Mouse (Mus musculus) MEL (cell line): ENCODE measurements around the gene Tmem41a. TPM values are rescaled to one million over a fixed set of nuclear protein-coding genes. Genes with fewer than 3 reads are reported as not detected.

ENCODE experiments used
- DNase-seq: peaks from one replicate; pipeline ENCODE4 v3.0.0; 2011; ENCODE audit warnings: low read depth, low spot score
- H3K27ac ChIP-seq: 2 replicates; pipeline ENCODE4 v1.5.1; 2012; ENCODE audit warnings: low read depth, mild to moderate bottlenecking, control low read depth, low read length, moderate library complexity; ENCODE audit not compliant: control insufficient read depth
- H3K27me3 ChIP-seq, 2 experiments: fragments of 150-350 bp in 1 of 2; sonication (generic) in 1 of 2; 2 replicates each; pipeline ENCODE4 v1.6.1; 2012; ENCODE audit warnings: low read length in 2 of 2, mild to moderate bottlenecking in 2 of 2, improper control_type of control experiment in 1 of 2, moderate library complexity in 1 of 2; ENCODE audit not compliant: insufficient read depth in 2 of 2, control insufficient read depth in 1 of 2
- H3K36me3 ChIP-seq, 2 experiments: 2 replicates each; pipeline ENCODE4 v1.6.1; 2012 to 2014; ENCODE audit warnings: low read length in 2 of 2, improper control_type of control experiment in 1 of 2, inconsistent platforms in 1 of 2, mild to moderate bottlenecking in 1 of 2; ENCODE audit not compliant: insufficient read depth in 2 of 2, control insufficient read depth in 1 of 2
- H3K4me1 ChIP-seq, 2 experiments: fragments of 150-350 bp in 1 of 2; sonication (generic) in 1 of 2; 2 replicates each; pipeline ENCODE4 v1.6.1; 2012; ENCODE audit warnings: low read length in 2 of 2, improper control_type of control experiment in 1 of 2, mild to moderate bottlenecking in 1 of 2; ENCODE audit not compliant: insufficient read depth in 2 of 2, control insufficient read depth in 1 of 2
- H3K4me3 ChIP-seq, 2 experiments: fragments of 150-350 bp in 1 of 2; sonication (generic) in 1 of 2; 2 replicates each; pipeline ENCODE4 v1.5.1; 2012; ENCODE audit warnings: low read depth in 2 of 2, low read length in 2 of 2, mild to moderate bottlenecking in 2 of 2, moderate library complexity in 2 of 2, control low read depth in 1 of 2, improper control_type of control experiment in 1 of 2; ENCODE audit not compliant: control insufficient read depth in 1 of 2, insufficient read depth in 1 of 2
- H3K79me2 ChIP-seq: 2 replicates; pipeline ENCODE4 v1.6.1; 2012; ENCODE audit warnings: mild to moderate bottlenecking, low read length, moderate library complexity; ENCODE audit not compliant: control insufficient read depth, poor library complexity, insufficient read depth
- H3K9ac ChIP-seq: 2 replicates; pipeline ENCODE4 v1.6.1; 2012; ENCODE audit warnings: low read depth, mild to moderate bottlenecking, control low read depth, low read length, moderate library complexity; ENCODE audit not compliant: control insufficient read depth, poor library complexity, severe bottlenecking
- H3K9me3 ChIP-seq: fragments of 150-350 bp; sonication (generic); replicated peaks from 2 replicates; pipeline ENCODE4 v1.6.1; 2012; ENCODE audit warnings: mild to moderate bottlenecking, low read length, improper control_type of control experiment, moderate library complexity; ENCODE audit not compliant: insufficient read depth
- BHLHE40 ChIP-seq: IDR thresholded peaks from 2 replicates; pipeline ENCODE4 v1.6.1; 2012; ENCODE audit warnings: low read depth, mild to moderate bottlenecking, inconsistent platforms, low read length, improper control_type of control experiment, borderline replicate concordance
- CHD2 ChIP-seq: IDR thresholded peaks from 2 replicates; pipeline ENCODE4 v1.6.1; 2011; ENCODE audit warnings: low read length, improper control_type of control experiment
- CTCF ChIP-seq, 3 experiments: IDR thresholded peaks in 2 of 3; conservative IDR thresholded peaks in 1 of 3; 2 replicates each; pipeline ENCODE4 v1.5.1; 2011 to 2012; ENCODE audit warnings: low read length in 3 of 3, low read depth in 2 of 3, mild to moderate bottlenecking in 2 of 3, improper control_type of control experiment in 1 of 3, inconsistent platforms in 1 of 3, mixed read lengths in 1 of 3, moderate library complexity in 1 of 3; ENCODE audit not compliant: control insufficient read depth in 1 of 3, insufficient read depth in 1 of 3, poor library complexity in 1 of 3, severe bottlenecking in 1 of 3
- E2F4 ChIP-seq: IDR thresholded peaks from 2 replicates; pipeline ENCODE4 v1.6.1; 2011; ENCODE audit warnings: low read depth, low read length, improper control_type of control experiment, borderline replicate concordance
- ELF1 ChIP-seq: IDR thresholded peaks from 2 replicates; pipeline ENCODE4 v1.6.1; 2014; ENCODE audit warnings: low read depth, mild to moderate bottlenecking, inconsistent platforms, low read length, improper control_type of control experiment, moderate library complexity
- ETS1 ChIP-seq: IDR thresholded peaks from 2 replicates; pipeline ENCODE4 v1.6.1; 2012; ENCODE audit warnings: low read depth, mild to moderate bottlenecking, inconsistent platforms, low read length, improper control_type of control experiment, moderate library complexity
- GABPA ChIP-seq: IDR thresholded peaks from 2 replicates; pipeline ENCODE4 v1.6.1; 2012; ENCODE audit warnings: low read depth, mild to moderate bottlenecking, inconsistent platforms, low read length, improper control_type of control experiment, moderate library complexity
- GATA1 ChIP-seq: IDR thresholded peaks from 2 replicates; pipeline ENCODE4 v1.6.1; 2011; ENCODE audit warnings: low read depth, low read length, improper control_type of control experiment
- JUND ChIP-seq: IDR thresholded peaks from 2 replicates; pipeline ENCODE4 v1.6.1; 2011; ENCODE audit warnings: low read depth, mild to moderate bottlenecking, improper control_type of control experiment, low read length
- MYB ChIP-seq: IDR thresholded peaks from 2 replicates; pipeline ENCODE4 v1.6.1; 2011; ENCODE audit warnings: mild to moderate bottlenecking, low read depth, low read length, improper control_type of control experiment
- MYC ChIP-seq: IDR thresholded peaks from 2 replicates; pipeline ENCODE4 v1.6.1; 2011; ENCODE audit warnings: low read depth, mild to moderate bottlenecking, low read length, improper control_type of control experiment, moderate library complexity
- NRF1 ChIP-seq: IDR thresholded peaks from 2 replicates; pipeline ENCODE4 v1.6.1; 2014; ENCODE audit warnings: low read depth, mild to moderate bottlenecking, inconsistent platforms, low read length, improper control_type of control experiment, moderate library complexity; ENCODE audit not compliant: poor library complexity, insufficient read depth, severe bottlenecking
- POLR2AphosphoS2 ChIP-seq: IDR thresholded peaks from 2 replicates; pipeline ENCODE4 v1.6.1; 2011; ENCODE audit warnings: low read length, improper control_type of control experiment
- POLR2AphosphoS5 ChIP-seq: IDR thresholded peaks from 2 replicates; pipeline ENCODE4 v1.6.1; 2012; ENCODE audit warnings: low read depth, borderline replicate concordance, mild to moderate bottlenecking, inconsistent platforms, low read length, moderate library complexity, mixed read lengths
- RAD21 ChIP-seq: IDR thresholded peaks from 2 replicates; pipeline ENCODE4 v1.6.1; 2011; ENCODE audit warnings: mild to moderate bottlenecking, low read depth, low read length, improper control_type of control experiment
- SIN3A ChIP-seq: IDR thresholded peaks from 2 replicates; pipeline ENCODE4 v1.6.1; 2012; ENCODE audit warnings: low read length, improper control_type of control experiment, inconsistent platforms
- TAL1 ChIP-seq: IDR thresholded peaks from 2 replicates; pipeline ENCODE4 v1.6.1; 2012; ENCODE audit warnings: mild to moderate bottlenecking, inconsistent platforms, low read length, moderate library complexity, mixed read lengths
- TBP ChIP-seq: IDR thresholded peaks from 2 replicates; pipeline ENCODE4 v1.8.0; 2011; ENCODE audit warnings: low read depth, low read length, improper control_type of control experiment
- UBTF ChIP-seq: IDR thresholded peaks from 2 replicates; pipeline ENCODE4 v1.6.1; 2012; ENCODE audit warnings: low read depth, mild to moderate bottlenecking, inconsistent platforms, low read length, improper control_type of control experiment, moderate library complexity, borderline replicate concordance; ENCODE audit not compliant: insufficient read depth
- USF1 ChIP-seq: IDR thresholded peaks from 2 replicates; pipeline ENCODE4 v1.6.1; 2014; ENCODE audit warnings: low read depth, mild to moderate bottlenecking, inconsistent platforms, low read length, improper control_type of control experiment, moderate library complexity
- ZKSCAN1 ChIP-seq: IDR thresholded peaks from 2 replicates; pipeline ENCODE4 v1.6.1; 2012; ENCODE audit warnings: low read depth, mild to moderate bottlenecking, inconsistent platforms, low read length, improper control_type of control experiment, moderate library complexity
- ZMIZ1 ChIP-seq: IDR thresholded peaks from 2 replicates; pipeline ENCODE4 v1.6.1; 2012; ENCODE audit warnings: low read depth, mild to moderate bottlenecking, inconsistent platforms, low read length, improper control_type of control experiment, moderate library complexity
- polyA plus RNA-seq, 2 experiments: library from polyadenylated mRNA; stranded (reverse) in 1 of 2; unstranded in 1 of 2; fragments of >175 nt in 1 of 2; fragments of >200 nt in 1 of 2; gene quantifications; 2 replicates each; pipeline versions ENCODE4 v1.2.1 to v1.2.4; 2012; ENCODE audit warnings: low replicate concordance in 2 of 2, low read depth in 1 of 2; ENCODE audit not compliant: insufficient read length in 2 of 2, insufficient read depth in 1 of 2, missing spikeins in 1 of 2
- total RNA-seq: library from RNA; depleted of rRNA; stranded (reverse); fragments of 300-350 nt; gene quantifications from 2 replicates; pipeline ENCODE4 v1.2.3, GENCODE M21; 2012

The Tmem41a gene
- total and polyA plus RNA-seq, 3 experiments = 32.9 to 50.3 TPM; not detected in 1

DNA sequence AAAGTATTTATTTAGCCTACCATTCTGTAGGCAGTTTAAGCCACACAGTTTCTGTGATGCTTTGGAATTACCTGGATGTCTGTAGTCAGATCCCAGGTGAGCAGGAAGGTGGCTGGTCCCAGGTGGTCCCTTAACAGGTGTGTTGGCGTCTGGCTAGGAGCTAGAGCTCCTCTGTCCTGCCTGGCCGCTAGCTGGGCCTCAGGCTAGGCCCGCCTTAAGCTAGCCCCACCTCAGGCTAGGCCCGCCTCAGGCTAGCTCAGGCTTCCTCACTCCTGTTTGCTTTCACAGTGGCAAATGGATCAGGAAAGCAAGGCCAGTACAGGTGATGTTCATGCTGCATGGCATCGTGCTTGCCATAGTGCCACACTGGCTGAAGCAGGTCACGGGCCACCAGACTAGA lies 40.5 kb downstream of the Tmem41a start:
- Histone ChIP-seq H3K27me3 (no peaks in the 10 kb centered on the region), H3K36me3 (no peaks in the 10 kb centered on the region), H3K4me3 (no peak overlapping the region), H3K27ac (no peak overlapping the region), H3K79me2 (no peaks in the 10 kb centered on the region), H3K9me3 (no peaks in the 10 kb centered on the region), H3K4me1 (no peaks in the 10 kb centered on the region), H3K9ac (no peak overlapping the region)
- no peak for DNase-seq
- TF ChIP-seq ZMIZ1 = no peak
- no peak for TF ChIP-seq GABPA
- no peak for TF ChIP-seq POLR2AphosphoS2
- no peak for TF ChIP-seq RAD21
- no peak for TF ChIP-seq ELF1
- TF ChIP-seq JUND = no peak
- no peak for TF ChIP-seq SIN3A
- no peak for TF ChIP-seq BHLHE40
- TF ChIP-seq USF1 = no peak
- TF ChIP-seq GATA1 = no peak
- TF ChIP-seq CHD2 = no peak
- no peak for TF ChIP-seq E2F4
- TF ChIP-seq MYB = no peak
- no peak for TF ChIP-seq MYC
- TF ChIP-seq NRF1 = no peak
- TF ChIP-seq ZKSCAN1 = no peak

DNA sequence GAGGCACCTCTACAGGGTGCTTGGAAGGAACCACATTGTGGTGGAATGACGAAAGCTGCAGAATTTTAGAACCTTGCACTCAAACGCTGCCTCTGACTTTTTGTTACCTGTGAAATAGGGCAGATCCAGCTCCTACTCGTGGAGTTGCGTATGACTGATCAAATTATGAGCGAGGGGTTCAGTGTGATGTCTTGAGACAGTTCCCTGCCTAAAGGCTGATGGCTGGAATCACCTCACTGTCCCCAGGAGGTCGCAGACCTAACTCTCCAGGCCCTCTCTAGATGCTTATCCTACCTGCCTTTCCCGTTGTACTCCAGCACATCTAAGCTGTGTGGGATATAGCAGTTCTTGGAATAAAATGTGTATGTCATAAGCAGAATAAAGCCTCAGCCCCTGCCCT lies 41.4 kb downstream of the Tmem41a start:
- no peaks in the 10 kb centered on the region for H3K9me3 ChIP-seq

More for the DNA sequence above, 41.4 kb downstream of the Tmem41a start:
- no peak overlapping the region for H3K4me3 ChIP-seq
- no peaks in the 10 kb centered on the region for H3K36me3 ChIP-seq
- no peaks in the 10 kb centered on the region for H3K27me3 ChIP-seq
- no peaks in the 10 kb centered on the region for H3K79me2 ChIP-seq
- no peak for DNase-seq
- no peak overlapping the region for H3K9ac ChIP-seq
- TF ChIP-seq MYB = no peak
- TF ChIP-seq TAL1 = no peak
- no peak for TF ChIP-seq RAD21
- no peak for TF ChIP-seq UBTF
- TF ChIP-seq TBP = no peak
- no peak for TF ChIP-seq CTCF (IDR thresholded peaks at IDR 0.05 in 2 of 3, conservative IDR thresholded peaks at IDR 0.05 in 1 of 3; ENCODE audit: control insufficient read depth in 1 of 3, insufficient read depth in 1 of 3, low read depth in 2 of 3, low read length in 3 of 3, poor library complexity in 1 of 3, severe bottlenecking in 1 of 3)
- no peak for TF ChIP-seq ETS1
- no peak for TF ChIP-seq POLR2AphosphoS5
- TF ChIP-seq, all 39 proteins: peak for 0
- H3K4me1 ChIP-seq = no peaks in the 10 kb centered on the region
- H3K27ac ChIP-seq = no peak overlapping the region
